Mouse (Mus musculus): Measurements from ENCODE around the gene Gm49403.
A peak's percentile ranks its signal among the peaks of the same experiment; 100 is the strongest.

Gene Gm49403

GRCm38 (mm10) chr19:8911810-8912209 lies 28.1 kb downstream of the Gm49403 start:
- DNase-seq (ENCODE audit: low spot score in 2 of 2), result no peak

GRCm38 (mm10) chr19:8914212-8914611 lies 30.5 kb downstream of the Gm49403 start:
- no peak for DNase-seq (ENCODE audit: low spot score in 2 of 2)

DNA sequence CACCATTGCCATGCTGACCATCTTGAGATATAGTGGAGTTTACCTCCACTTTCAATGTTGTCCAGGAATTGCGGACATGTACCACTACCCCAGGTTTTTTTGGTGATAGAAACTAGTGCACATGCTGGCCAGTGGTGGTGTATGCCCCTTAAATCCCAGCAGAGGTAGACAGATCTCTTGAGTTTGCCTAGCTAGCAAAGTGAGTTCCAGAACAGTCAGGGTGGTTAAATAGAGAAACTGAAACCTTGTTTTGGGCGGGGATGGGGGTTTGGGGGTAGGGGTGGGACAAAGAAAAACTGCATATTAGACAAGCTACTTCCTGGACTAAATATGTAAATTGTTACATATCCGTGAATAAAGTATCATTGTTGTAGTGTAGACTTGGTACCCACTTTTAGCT lies 35.3 kb downstream of the Gm49403 start:
- no peak for DNase-seq (ENCODE audit: low spot score in 2 of 2)

GRCm38 (mm10) chr19:8919684-8920072 lies 35.9 kb downstream of the Gm49403 start:
- DNase-seq (ENCODE audit: low spot score in 2 of 2), result no peak

- peak; percentile 87 to 90 for DNase-seq (ENCODE audit: low spot score in 2 of 2)
These were observed 36.5 kb downstream of the Gm49403 start, which contains the start of gene B3gat3 for GRCm38 (mm10) chr19:8920073-8920736. TSS of gene B3gat3 (plus strand) at chr19:8920374.

- no peak for DNase-seq (ENCODE audit: low spot score in 2 of 2)
These were observed 37.1 kb downstream of the Gm49403 start for GRCm38 (mm10) chr19:8920836-8921291.

GRCm38 (mm10) chr19:8921741-8922140 lies 38.0 kb downstream of the Gm49403 start:
- no peak for DNase-seq (ENCODE audit: low spot score in 2 of 2)

DNA sequence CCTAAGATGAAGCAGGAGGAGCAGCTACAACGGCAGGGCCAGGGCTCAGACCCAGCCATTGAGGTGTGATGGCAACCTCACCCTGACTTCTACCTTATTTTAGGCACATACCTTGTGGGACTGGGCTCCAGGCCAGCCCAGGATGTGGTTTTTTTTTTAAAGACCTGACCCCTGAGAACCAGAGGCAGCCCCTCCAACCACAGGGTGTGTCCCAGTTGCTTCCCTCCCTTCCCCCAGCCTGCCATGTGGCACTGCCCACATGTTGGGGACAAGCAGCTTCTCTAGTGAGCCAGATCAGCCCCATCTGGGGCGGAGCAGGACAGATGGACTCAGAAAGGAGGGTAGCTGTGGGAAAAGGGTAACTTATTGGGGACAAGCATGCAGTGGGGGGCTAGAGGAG lies 43.0 kb downstream of the Gm49403 start:
- peak; percentile 57 to 63 for DNase-seq (ENCODE audit: low spot score in 2 of 2)

- DNase-seq (ENCODE audit: low spot score in 2 of 2), result no peak
These were observed 44.3 kb downstream of the Gm49403 start for GRCm38 (mm10) chr19:8927891-8928525.

DNA sequence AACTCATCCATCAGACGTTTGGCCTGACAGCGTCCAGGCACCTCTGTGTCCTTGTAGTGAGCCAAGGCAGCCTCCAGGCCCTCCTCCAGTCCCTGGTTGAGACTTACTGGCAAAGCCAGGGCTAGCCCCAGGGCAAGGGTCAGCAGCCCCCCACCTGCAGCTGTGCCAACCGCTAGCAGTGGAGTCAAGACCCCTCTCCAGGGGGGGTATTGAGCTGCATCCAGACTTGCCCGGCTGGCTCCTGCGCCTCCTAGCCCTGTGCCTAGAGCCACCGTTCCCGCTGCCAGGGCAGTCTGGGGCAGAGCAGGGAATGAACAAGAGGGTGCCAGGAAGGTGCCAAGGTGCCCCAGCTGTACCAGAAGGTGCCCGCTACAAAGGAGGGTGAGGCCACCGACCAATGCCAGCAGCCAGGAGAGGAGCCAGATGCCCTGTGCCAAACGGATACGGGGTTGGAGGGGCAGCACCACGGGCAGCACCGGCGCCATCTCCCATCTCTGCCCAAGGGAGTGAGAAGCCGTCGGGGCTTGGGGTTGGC lies 45.0 kb downstream of the Gm49403 start:
- peak in 1 of 2 experiments; percentile 25 for DNase-seq (ENCODE audit: low spot score in 2 of 2)

DNA sequence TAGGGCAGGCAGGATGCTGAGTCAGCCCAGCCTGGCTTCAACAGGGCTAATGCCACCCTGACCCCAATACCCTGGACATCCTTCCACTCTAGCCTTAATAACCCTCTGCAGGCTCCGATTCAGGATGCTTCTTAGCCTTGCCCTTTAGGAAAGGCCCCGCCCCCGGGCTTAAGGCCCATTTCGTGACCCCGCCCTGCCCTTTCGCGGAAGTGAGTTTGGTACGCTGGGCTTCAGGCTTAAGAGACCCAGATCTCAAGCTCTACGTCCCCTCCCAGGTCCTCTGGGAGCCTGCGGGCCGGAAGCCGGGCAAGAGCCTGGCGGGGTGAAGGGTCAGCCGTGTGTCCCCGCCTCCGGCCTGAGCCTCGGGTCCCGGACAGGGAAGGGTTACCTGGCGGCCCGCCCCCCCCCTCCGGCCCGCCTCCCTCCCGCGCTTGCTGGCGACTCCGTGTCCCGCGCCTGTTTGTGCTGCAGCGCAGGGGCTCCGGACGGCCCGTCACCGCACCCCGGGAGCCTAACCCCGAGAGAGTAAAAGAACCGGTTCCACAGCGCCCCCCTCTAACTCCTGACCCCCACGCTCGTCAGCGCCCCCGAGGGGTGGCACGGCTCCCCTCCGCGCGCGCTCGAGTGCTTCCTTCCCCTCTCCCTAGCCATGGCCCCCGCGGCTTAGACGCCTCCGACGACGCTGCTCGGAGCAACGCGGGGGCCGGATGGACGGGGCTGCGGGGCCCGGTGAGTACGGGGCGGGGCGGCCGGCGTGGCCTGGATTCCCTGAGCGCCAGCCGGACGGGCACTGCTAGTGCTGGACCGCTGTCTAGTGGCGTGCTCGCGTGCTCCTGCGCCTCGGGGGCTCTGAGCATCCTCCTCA lies 45.7 kb downstream of the Gm49403 start, which contains the start of the genes Rom1 and Eml3:
Gene Rom1 (minus strand): TSS at position 133 of the 865 bp plus-strand sequence.
Gene Eml3 (plus strand): TSS at position 329 of the 865 bp plus-strand sequence.
- DNase-seq (ENCODE audit: low spot score in 2 of 2), result peak; percentile 90 to 94

DNA sequence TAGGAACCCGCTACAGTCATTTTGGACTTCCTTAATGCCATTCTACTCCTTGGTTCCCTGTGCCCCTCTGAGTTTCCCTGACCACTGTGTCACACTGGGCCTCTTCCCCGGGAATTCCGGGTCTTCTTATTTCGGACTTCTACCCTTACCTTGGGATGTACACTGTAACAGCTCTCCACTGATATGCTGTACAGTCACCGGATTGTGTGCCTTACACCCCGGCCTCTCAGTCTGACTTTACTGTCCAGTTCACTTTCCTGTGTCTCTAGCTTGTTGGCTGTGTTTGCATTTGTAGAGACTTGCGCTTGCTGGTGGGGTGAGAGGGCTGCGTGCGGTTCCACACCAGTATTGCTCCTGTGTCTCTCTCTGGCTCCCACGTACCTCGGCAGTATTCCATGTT lies 46.4 kb downstream of the Gm49403 start:
- DNase-seq (ENCODE audit: low spot score in 2 of 2), result no peak

DNA sequence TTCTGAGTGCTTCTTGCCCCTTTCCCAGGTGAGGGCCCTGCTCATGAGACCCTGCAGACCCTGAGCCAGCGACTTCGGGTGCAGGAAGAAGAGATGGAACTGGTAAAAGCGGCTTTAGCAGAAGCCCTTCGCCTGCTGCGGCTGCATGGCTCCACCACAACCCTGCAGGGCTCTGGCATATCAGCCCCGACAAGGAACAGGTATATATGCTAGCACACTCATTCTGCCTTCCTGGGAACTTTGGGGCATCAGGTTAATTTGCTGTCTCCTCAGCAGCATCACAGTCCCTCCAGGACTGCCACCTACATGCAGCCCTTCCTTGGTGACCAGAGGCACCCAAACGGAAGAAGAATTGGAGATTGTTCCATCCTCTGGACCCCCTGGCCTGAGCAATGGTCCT lies 47.0 kb downstream of the Gm49403 start:
- no peak for DNase-seq (ENCODE audit: low spot score in 2 of 2)

- DNase-seq (ENCODE audit: low spot score in 2 of 2), result no peak
These were observed 53.0 kb downstream of the Gm49403 start for GRCm38 (mm10) chr19:8936736-8937135.
